Mouse (Mus musculus): ENCODE data around the gene Creb3l4.

DNA sequence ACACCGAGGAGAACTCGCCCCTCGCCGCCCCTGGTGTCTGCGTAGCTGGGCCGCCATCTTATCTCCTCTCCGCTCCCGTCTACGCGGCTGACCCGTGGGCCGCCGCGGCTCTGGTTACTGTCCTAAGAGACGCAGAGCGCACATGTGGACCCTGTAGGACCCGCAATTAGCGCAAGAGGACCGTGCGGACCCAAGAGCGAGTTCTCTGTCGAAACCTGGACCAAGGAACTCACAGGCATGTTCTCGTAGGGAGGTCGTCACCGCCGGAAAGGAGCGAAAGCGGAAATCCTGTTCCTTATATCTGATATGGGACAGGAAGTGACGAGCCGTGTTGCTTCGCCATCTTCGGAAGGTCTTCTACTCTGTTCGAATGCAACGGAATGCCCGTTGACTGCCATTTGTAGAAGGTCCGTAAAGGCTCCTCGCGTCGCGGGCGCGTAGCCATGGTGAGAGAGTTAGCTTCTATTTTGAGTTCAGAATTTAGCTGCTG lies 29.9 kb downstream of the Creb3l4 start, which contains the start of the genes Rps27 and Rab13:
- peak; percentile 98 for TF ChIP-seq POLR2A (IDR thresholded peaks at IDR 0.05; ENCODE audit: low read depth, low read length)
- TF ChIP-seq CTCF (IDR thresholded peaks at IDR 0.05; ENCODE audit: extremely low read depth, insufficient read depth, insufficient read length, insufficient replicate concordance) = no peak

Data from spleen, adult 2 months (tissue).